Mouse (Mus musculus) intestine, embryonic 14.5 days (tissue): ENCODE measurements around the gene Ap4b1. TPM values are rescaled to one million over a fixed set of nuclear protein-coding genes. Genes with fewer than 3 reads are reported as not detected.
"Not testable (repeated sequence)": the region's sequence is repeated elsewhere in the genome, so short reads cannot be mapped to it uniquely, and the experiment has no call there.

Experiments
- ATAC-seq: fragments of 200-750 bp; cut with Nextera tagmentation; replicated peaks from 2 replicates; pipeline ENCODE4 v1.8.0; 2017; ENCODE audit warnings: low read depth, moderate number of reproducible peaks, moderate TSS enrichment, moderate library complexity; ENCODE audit not compliant: low FRiP score, low TSS enrichment
- DNase-seq: peaks from one replicate; pipeline ENCODE4 v3.0.0-alpha.2; 2018; ENCODE audit warnings: low spot score
- H3K27ac ChIP-seq: fragments of 300-500 bp; sonication (generic); 2 replicates; pipeline ENCODE4 v1.5.1; 2014; ENCODE audit warnings: low read depth, mild to moderate bottlenecking, control low read depth
- H3K27me3 ChIP-seq: fragments of 300-500 bp; sonication (generic); replicated peaks from 2 replicates; pipeline ENCODE4 v1.6.1; 2014; ENCODE audit warnings: low read length, control low read depth; ENCODE audit not compliant: control insufficient read depth, insufficient read depth
- H3K36me3 ChIP-seq: fragments of 300-500 bp; sonication (generic); 2 replicates; pipeline ENCODE4 v1.6.1; 2014; ENCODE audit warnings: low read length, control low read depth; ENCODE audit not compliant: control insufficient read depth, insufficient read depth
- H3K4me1 ChIP-seq: fragments of 300-500 bp; sonication (generic); replicated peaks from 2 replicates; pipeline ENCODE4 v1.6.1; 2014; ENCODE audit warnings: low read length, control low read depth, mixed read lengths; ENCODE audit not compliant: control insufficient read depth, insufficient read depth
- H3K4me2 ChIP-seq: fragments of 300-500 bp; sonication (generic); 2 replicates; pipeline ENCODE4 v1.6.1; 2014; ENCODE audit warnings: low read length
- H3K4me3 ChIP-seq: fragments of 300-500 bp; sonication (generic); 2 replicates; pipeline ENCODE4 v1.5.1; 2014; ENCODE audit warnings: low read depth, low read length, control low read depth, mixed read lengths
- H3K9ac ChIP-seq: fragments of 300-500 bp; sonication (generic); 2 replicates; pipeline ENCODE4 v1.6.1; 2014; ENCODE audit warnings: mild to moderate bottlenecking, low read length
- H3K9me3 ChIP-seq: fragments of 300-500 bp; sonication (generic); 2 replicates; pipeline ENCODE4 v1.6.1; 2016; ENCODE audit warnings: low read length, control low read depth; ENCODE audit not compliant: control insufficient read depth
- WGBS: fragments of 180-500 bp; shearing (Covaris S2); extraction: QIAGEN DNeasy Blood & Tissue Kit; methylation state at CpG from one replicate; pipeline ENCODE4 v1.1.7; 2014; 5-methylcytosine and 5-hydroxymethylcytosine counted together
- polyA plus RNA-seq: library from polyadenylated mRNA; unstranded; fragments of >200 nt; fragmentation: Nextera tagmentation; extraction: Ambion mirVana; gene quantifications from 2 replicates; pipeline ENCODE4 v1.2.1, GENCODE M21; 2014

Ap4b1 gene
- polyA plus RNA-seq, 1 experiment from 2014 or later = 19.9 TPM

DNA sequence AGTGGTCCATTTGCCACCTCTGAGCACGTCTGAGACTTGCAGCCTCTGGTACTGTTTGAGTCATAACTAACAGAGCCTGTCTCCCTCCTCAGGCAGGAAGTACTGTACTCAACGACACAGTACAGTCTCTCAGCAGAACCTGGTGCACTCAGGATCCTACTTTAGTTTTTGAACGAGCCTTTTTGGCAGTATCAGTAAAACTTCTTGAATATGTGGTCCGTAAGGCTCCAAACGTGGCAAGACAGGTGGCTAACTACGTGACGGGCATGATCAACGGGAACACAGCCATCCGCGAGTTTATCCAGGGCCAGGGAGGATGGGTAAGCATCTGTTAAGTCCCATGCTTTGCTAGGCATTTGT lies 26.6 kb downstream of the Ap4b1 start:
- 78% methylated on average over 10 of the region's 10 CpGs for WGBS
- H3K4me3 ChIP-seq = no peak overlapping the region
- H3K4me1 ChIP-seq = no peaks in the 10 kb centered on the region
- H3K4me2 ChIP-seq = no peak overlapping the region
- H3K9me3 ChIP-seq = no peaks in the 10 kb centered on the region
- no peaks in the 10 kb centered on the region for H3K36me3 ChIP-seq
- H3K27ac ChIP-seq = no peak overlapping the region
- ATAC-seq (no peak), DNase-seq (no peak)
- no peaks in the 10 kb centered on the region for H3K27me3 ChIP-seq
- no peak overlapping the region for H3K9ac ChIP-seq

DNA sequence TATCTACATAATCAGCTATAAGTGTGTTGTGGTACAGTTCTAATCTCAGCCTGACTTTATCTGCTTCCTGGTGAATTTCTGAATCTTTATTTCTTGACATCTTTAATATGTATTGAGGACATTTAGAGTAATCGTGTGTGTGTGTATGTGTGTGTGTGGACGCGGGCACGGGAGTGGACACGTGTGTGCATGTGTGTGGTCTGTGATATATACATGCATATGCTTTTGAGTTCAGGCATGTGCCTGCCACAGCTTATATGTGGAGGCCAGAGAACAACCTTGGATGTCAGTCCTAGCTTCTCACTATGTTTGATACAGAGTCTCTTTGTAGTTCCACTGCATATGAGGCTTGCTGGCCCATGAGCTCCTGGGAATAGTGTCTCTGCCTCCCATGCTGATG lies 27.1 kb downstream of the Ap4b1 start:
- no peak for ATAC-seq
- no peak for DNase-seq
- Histone ChIP-seq H3K4me1 (no peaks in the 10 kb centered on the region), H3K4me2 (no peak overlapping the region), H3K9ac (no peak overlapping the region), H3K9me3 (no peaks in the 10 kb centered on the region), H3K4me3 (no peak overlapping the region), H3K36me3 (no peaks in the 10 kb centered on the region), H3K27me3 (no peaks in the 10 kb centered on the region), H3K27ac (no peak overlapping the region)
- 93% methylated on average over 5 of the region's 5 CpGs for WGBS

GRCm38 (mm10) chr3:103839711-103840110 lies 30.4 kb downstream of the Ap4b1 start:
- no peaks in the 10 kb centered on the region for H3K4me1 ChIP-seq
- H3K27me3 ChIP-seq = no peaks in the 10 kb centered on the region
- 93% methylated on average over 6 of the region's 6 CpGs for WGBS
- no peak overlapping the region for H3K4me2 ChIP-seq
- H3K36me3 ChIP-seq = no peaks in the 10 kb centered on the region
- DNase-seq (no peak), ATAC-seq (no peak)
- H3K4me3 ChIP-seq = no peak overlapping the region
- H3K9me3 ChIP-seq = 0 out of 2 replicates have a peak, but pooled peaks cover 4% of the 10 kb centered on the region
- H3K9ac ChIP-seq = no peak overlapping the region
- no peak overlapping the region for H3K27ac ChIP-seq

DNA sequence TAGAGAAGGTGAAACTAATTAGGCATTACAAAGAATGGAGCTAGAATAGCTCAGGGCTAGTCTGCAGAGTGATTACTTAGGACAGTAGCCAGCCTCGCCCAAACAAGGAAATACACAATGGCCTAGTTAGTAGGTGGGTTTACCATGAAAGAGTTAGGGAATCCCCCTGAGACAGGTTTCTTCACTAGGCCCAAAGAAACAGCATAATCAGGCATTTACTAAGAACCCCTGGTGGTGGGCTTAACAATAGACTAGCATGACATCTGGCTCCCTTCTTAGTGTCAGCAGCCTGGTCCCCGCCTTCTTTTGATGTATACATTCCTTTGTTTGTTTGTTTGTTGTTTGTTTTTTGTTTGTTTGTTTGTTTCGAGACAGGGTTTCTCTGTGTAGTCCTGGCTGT lies 30.9 kb downstream of the Ap4b1 start:
- DNase-seq, H3K4me1 ChIP-seq, H3K4me2 ChIP-seq, H3K9ac ChIP-seq, ATAC-seq, H3K36me3 ChIP-seq, H3K27ac ChIP-seq, H3K4me3 ChIP-seq, H3K9me3 ChIP-seq, H3K27me3 ChIP-seq: not testable (repeated sequence)
- WGBS = 82% methylated on average over 3 of the region's 3 CpGs

DNA sequence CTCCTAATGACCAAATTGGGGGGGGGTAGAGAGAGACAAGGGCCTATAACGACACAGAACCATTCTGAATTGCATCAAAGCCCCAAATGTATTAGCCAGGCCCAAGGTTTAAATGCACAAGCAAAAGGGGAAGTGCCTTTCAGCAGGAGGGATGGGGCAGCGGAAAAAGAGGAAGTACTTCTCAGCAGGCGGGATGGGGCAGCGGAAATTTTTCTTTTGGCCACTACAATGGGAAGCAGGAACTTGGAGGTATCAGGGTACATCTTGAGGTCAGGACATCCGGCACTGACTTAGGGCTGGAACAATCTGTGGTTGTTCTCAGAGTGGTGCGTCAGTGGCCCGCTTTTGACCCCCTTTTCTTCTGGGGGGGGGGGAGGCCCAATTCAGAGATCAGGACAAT lies 31.6 kb downstream of the Ap4b1 start:
- WGBS = 93% methylated on average over 7 of the region's 7 CpGs
- not testable (repeated sequence) for H3K27me3 ChIP-seq

DNA sequence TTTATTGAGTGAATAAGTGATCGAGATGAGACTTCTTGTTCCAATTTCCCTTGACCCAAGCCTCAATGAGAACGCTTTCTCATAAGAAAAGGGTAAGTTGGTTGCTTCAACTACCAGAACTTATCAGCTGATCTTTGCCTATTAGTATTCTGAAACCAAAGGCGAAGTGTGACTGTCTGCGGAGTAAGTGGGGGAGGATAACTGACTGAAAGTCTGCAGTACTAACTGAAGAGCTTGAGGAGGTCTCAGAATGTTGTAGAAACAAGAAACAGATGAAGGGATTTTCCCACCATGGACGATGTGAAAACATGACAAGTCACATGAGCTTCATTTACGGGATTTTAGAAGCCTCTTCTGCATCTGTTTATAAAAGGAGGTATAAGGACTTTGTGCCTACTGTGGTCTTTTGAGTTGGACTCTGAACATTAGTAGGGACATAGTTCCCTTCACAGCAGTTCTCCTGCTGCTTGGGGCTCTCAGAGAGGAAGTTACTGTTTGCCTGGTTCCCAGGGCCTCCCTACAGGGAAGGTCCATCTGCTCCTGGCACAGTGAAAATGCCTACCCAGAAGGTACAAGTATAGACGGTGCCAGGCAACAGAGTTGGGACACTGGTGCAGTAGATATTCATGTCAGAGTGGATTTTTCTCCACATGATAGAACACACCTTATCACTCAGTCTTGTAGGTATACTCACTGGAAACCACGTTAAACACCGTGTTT lies 41.5 kb downstream of the Ap4b1 start:
- Histone ChIP-seq H3K27ac (no peak overlapping the region), H3K4me3 (no peak overlapping the region), H3K4me2 (no peak overlapping the region), H3K4me1 (no peaks in the 10 kb centered on the region), H3K36me3 (no peaks in the 10 kb centered on the region), H3K9ac (no peak overlapping the region), H3K9me3 (no peaks in the 10 kb centered on the region), H3K27me3 (no peaks in the 10 kb centered on the region)
- 73% methylated on average over 9 of the region's 9 CpGs for WGBS
- no peak for ATAC-seq
- no peak for DNase-seq

More for the DNA sequence above, 31.6 kb downstream of the Ap4b1 start:
- H3K36me3 ChIP-seq, H3K27ac ChIP-seq, H3K9me3 ChIP-seq, H3K4me3 ChIP-seq, H3K4me2 ChIP-seq, DNase-seq, ATAC-seq, H3K9ac ChIP-seq, H3K4me1 ChIP-seq: not testable (repeated sequence)

DNA sequence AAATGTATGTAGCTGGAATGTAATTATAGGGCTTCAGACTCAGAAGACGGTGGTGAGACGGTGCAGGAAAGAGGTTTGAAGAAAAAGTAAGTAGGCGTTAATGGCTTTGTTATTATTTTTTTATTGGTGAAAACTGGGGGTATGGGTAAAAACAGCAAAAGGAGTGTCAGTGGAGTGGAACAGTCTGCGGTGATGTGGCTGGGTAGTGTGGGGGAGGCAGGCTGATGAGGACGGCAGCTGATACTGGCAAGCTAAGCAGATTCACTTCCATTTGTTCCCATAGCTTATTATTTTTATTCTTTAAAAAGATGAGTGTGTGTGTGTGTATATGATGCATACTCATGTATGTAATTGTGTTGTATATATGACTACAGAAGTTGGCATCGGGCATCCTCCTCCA lies 42.2 kb downstream of the Ap4b1 start:
- ATAC-seq (no peak), DNase-seq (no peak)
- H3K4me1 ChIP-seq = no peaks in the 10 kb centered on the region
- no peaks in the 10 kb centered on the region for H3K27me3 ChIP-seq
- 95% methylated on average over 6 of the region's 6 CpGs for WGBS
- H3K4me2 ChIP-seq = no peak overlapping the region
- H3K36me3 ChIP-seq = no peaks in the 10 kb centered on the region
- no peak overlapping the region for H3K9ac ChIP-seq
- no peak overlapping the region for H3K27ac ChIP-seq
- no peak overlapping the region for H3K4me3 ChIP-seq
- no peaks in the 10 kb centered on the region for H3K9me3 ChIP-seq

GRCm38 (mm10) chr3:103851882-103852281 lies 42.6 kb downstream of the Ap4b1 start:
- H3K9me3 ChIP-seq = no peaks in the 10 kb centered on the region
- no peak overlapping the region for H3K27ac ChIP-seq
- ATAC-seq (no peak), DNase-seq (no peak)
- no peak overlapping the region for H3K4me3 ChIP-seq
- WGBS = 84% methylated on average over 8 of the region's 8 CpGs
- no peaks in the 10 kb centered on the region for H3K4me1 ChIP-seq
- H3K4me2 ChIP-seq = no peak overlapping the region
- no peaks in the 10 kb centered on the region for H3K36me3 ChIP-seq
- H3K27me3 ChIP-seq = no peaks in the 10 kb centered on the region
- no peak overlapping the region for H3K9ac ChIP-seq

DNA sequence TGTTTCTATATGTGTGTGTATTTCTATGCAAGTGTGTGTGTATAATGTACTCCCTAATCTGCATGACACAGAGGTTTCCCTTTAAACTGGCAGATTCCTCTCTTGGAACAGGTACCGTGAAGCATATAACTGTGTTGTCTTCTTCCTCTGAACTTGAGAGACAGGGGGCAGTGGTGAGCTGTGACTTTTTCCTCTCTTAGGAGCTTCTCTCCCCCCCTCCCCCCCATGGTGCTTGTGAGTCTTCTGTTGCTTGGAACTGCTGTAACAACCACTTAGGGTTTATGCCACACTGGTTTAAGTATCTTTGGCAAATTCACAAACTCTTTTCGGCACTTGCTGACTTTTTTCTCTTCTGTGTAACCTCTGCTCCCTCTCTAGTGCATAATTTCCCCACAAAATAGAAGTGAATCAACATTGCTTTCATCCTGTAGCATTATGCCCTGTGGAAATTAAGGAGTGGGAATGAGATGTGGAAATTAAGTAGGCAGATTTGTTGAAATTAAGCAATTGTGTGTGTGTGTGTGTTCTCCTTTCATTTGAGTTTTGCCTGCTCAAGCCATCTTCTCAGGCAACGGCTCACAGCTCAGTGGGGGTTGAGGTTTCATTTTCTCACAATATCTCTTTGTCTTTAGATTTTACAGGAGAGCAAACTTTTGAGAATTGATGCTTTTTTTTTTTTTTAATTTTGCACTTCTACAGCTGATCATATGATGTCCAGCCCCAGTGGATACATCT lies 43.4 kb downstream of the Ap4b1 start:
- Histone ChIP-seq H3K36me3 (no peaks in the 10 kb centered on the region), H3K4me1 (no peaks in the 10 kb centered on the region), H3K27ac (no peak overlapping the region), H3K4me2 (no peak overlapping the region), H3K9me3 (no peaks in the 10 kb centered on the region), H3K27me3 (no peaks in the 10 kb centered on the region), H3K9ac (no peak overlapping the region), H3K4me3 (no peak overlapping the region)
- ATAC-seq (no peak), DNase-seq (no peak)
- WGBS = 78% methylated on average over 3 of the region's 3 CpGs
